Mouse (Mus musculus): Measurements from ENCODE around the gene Fah. TPM values are rescaled to one million over a fixed set of nuclear protein-coding genes. Genes with fewer than 3 reads are reported as not detected.

Gene Fah
- polyA plus RNA-seq, 1 experiment from 2014 or later = 14.7 TPM

DNA sequence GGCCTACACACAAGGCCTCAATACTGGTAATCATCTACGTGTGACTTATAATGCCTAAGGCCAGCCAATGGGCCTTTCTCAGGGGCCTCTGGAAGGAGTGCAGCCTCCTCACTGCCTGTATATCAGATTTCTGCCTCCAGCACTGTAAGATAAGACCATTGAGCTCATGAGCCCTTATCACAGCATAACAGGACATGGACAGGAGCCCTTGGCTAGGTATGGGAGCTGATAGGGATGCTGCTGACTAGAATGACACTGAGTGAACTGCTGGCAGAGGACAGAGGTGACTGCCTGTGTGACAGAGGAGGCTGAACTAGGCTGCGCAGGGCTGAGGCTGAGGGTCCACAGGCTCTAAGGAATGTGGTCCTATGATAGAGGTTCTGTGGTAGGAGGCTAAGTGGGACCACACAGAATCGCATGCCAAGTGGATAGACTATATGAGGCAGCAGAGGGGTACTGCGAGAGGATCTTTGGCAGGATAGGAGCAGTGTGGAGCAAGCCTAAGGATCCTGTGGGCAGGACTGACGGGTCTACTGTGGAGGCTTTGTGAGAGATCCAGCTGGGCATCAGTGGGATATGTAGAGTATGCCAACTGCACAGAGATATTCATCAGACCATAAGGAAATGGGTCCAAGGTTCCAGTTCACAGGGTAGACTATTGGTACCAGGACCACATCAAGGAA is 19.3 kb downstream of the Fah start:
- no peak overlapping the region for H3K4me3 ChIP-seq
- H3K9me3 ChIP-seq = no peaks in the 10 kb centered on the region
- H3K36me3 ChIP-seq = no peaks in the 10 kb centered on the region
- DNase-seq (ENCODE audit: low spot score) = peak; percentile 87
- H3K27ac ChIP-seq = 0 out of 2 replicates have a peak overlapping the region, but pooled peaks have one; percentile 11
- peaks cover 7% of the 10 kb centered on the region for H3K4me1 ChIP-seq
- 72% methylated on average over 5 of the region's 5 CpGs for WGBS
- H3K27me3 ChIP-seq (ENCODE audit: insufficient read depth, poor library complexity, severe bottlenecking) = no peaks in the 10 kb centered on the region

DNA sequence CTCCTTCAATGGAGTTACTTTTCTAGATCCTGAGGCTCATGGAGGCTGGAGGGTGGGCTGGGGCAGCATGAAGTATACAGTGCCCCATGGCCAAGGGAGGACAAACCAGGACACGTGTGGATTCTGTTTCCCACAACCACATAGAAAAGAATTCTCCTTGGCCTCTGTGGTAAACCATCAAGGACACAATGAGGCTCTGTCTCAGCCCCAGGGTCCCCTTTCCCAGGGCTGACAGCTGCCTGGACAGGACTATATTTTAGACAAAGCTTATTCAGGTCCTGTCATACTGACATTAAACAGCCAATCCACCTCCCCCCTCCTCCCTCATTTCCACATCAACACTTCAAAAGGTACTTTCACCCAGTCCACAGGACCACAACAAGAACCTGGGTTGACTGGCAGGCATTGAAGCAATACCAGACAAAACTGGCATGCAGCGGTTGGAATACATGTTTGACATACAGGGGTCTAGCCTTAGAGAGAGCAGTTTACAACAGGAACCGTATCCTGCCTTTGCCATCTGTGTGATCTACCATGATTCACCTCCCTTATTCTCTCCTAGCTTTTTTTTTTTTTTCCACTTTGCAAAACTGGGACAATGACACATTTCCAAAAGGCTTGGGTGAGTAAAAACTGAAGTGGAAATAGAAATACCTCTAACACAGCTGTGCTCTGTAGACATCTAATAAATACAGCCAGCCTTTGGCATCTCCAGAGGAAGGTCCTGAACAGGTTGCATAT is 20.0 kb downstream of the Fah start:
- WGBS = 63% methylated on average over 3 of the region's 3 CpGs
- H3K9me3 ChIP-seq = no peaks in the 10 kb centered on the region

DNA sequence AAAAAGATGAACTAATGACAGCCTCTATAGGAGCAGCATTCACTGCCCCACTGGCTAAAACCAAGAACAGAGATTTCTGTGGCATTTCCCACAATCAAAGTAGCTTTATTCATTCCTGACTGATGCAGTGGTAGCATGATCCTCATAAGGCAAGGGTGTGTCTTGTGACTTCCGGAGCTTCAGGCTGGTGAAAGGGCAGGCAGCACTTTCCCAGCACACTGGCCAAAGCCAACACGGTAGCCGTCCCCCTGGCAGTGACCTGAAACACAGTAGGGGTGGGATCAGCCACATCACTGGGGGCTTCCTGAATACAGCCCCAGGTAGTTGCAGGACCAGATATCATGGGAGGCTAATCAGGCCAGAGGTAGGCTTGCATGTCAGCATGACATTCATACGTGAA is 21.4 kb downstream of the Fah start:
- WGBS = 84% methylated on average over 4 of the region's 4 CpGs
- Histone ChIP-seq H3K27me3 (ENCODE audit: insufficient read depth, poor library complexity, severe bottlenecking) (no peaks in the 10 kb centered on the region), H3K4me1 (peaks cover 7% of the 10 kb centered on the region), H3K36me3 (no peaks in the 10 kb centered on the region), H3K4me3 (no peak overlapping the region), H3K9me3 (no peaks in the 10 kb centered on the region), H3K27ac (no peak overlapping the region)
- DNase-seq (ENCODE audit: low spot score) = peak; percentile 57

More for the DNA sequence above, 20.0 kb downstream of the Fah start:
- H3K27ac ChIP-seq = no peak overlapping the region; the same call in 1 of the 2 replicates
- H3K4me3 ChIP-seq = no peak overlapping the region
- H3K4me1 ChIP-seq = peaks cover 7% of the 10 kb centered on the region
- peak; percentile 62 for DNase-seq (ENCODE audit: low spot score)
- H3K36me3 ChIP-seq = no peaks in the 10 kb centered on the region
- no peaks in the 10 kb centered on the region for H3K27me3 ChIP-seq (ENCODE audit: insufficient read depth, poor library complexity, severe bottlenecking)

DNA sequence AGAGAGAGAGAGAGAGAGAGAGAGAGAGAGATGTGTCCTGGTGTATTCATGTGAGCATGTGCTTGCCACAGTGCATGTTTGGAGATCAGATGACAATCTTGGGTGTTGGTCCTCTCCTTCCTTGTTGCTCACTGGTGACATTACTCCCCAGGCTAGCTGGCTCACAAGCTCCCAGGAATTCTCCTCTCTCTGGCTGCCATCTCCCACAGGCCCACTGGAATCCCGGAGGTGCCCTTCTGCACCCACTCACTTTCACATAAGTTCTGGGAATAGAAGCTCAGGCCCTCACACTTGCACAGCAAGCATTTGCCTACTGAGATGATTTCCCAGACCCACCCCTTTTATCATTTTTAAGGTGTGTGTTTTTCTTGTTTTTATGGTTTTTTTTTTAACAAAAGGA is 26.8 kb downstream of the Fah start:
- no peak overlapping the region for H3K27ac ChIP-seq
- 74% methylated on average over 1 of the region's 1 CpGs for WGBS
- no peaks in the 10 kb centered on the region for H3K9me3 ChIP-seq
- no peaks in the 10 kb centered on the region for H3K36me3 ChIP-seq
- H3K4me3 ChIP-seq = no peak overlapping the region
- H3K27me3 ChIP-seq (ENCODE audit: insufficient read depth, poor library complexity, severe bottlenecking) = no peaks in the 10 kb centered on the region
- no peaks in the 10 kb centered on the region; the same call in 1 of the 2 replicates for H3K4me1 ChIP-seq
- peak; percentile 42 for DNase-seq (ENCODE audit: low spot score)

DNA sequence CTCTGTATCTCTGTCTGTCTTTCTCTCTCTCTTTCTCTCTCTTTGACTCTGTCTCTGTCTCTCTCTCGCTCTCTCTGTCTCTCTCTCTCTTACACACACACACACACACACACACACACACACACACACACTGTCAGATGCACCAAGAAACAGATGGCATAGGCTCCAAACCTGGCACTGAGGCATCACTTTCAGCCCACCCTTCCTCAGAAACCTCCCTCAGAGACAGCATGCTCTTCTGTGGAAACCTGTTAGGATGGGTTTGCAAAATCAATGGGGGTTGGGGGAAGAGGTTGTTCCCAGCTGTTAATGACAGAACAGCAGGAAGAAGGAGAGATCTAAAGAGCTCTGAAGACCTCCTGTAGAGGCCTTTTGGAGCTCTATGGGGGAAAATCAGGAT is 27.7 kb downstream of the Fah start:
- no peaks in the 10 kb centered on the region for H3K9me3 ChIP-seq
- WGBS = 67% methylated on average over 1 of the region's 1 CpGs
- H3K27ac ChIP-seq = no peak overlapping the region
- no peak overlapping the region for H3K4me3 ChIP-seq
- DNase-seq (ENCODE audit: low spot score) = peak; percentile 64
- no peaks in the 10 kb centered on the region; the same call in 1 of the 2 replicates for H3K4me1 ChIP-seq
- H3K36me3 ChIP-seq = no peaks in the 10 kb centered on the region
- no peaks in the 10 kb centered on the region for H3K27me3 ChIP-seq (ENCODE audit: insufficient read depth, poor library complexity, severe bottlenecking)

DNA sequence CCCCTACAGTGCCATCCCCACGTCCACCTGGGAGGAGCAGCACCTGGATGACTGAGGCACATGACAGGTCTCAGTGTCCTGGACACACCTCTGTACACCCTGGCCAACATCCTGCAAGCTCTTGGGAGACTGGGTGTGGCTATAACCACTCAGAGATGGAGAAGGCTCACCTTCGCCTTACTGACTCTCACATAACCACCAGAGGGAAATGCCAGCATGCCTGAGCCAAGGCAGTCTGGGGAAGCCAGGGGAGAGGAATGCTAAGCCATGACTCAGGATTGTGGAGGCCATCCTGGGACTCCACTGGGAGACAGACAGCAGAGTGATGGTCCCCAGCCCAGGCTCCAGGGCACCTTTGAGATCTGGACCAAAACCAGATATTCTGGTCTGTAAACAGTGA is 29.5 kb downstream of the Fah start:
- Histone ChIP-seq H3K4me3 (no peak overlapping the region), H3K27me3 (ENCODE audit: insufficient read depth, poor library complexity, severe bottlenecking) (no peaks in the 10 kb centered on the region), H3K4me1 (no peaks in the 10 kb centered on the region; the same call in 1 of the 2 replicates), H3K27ac (no peak overlapping the region), H3K9me3 (no peaks in the 10 kb centered on the region), H3K36me3 (no peaks in the 10 kb centered on the region)
- 79% methylated on average over 2 of the region's 2 CpGs for WGBS
- no peak for DNase-seq (ENCODE audit: low spot score)

DNA sequence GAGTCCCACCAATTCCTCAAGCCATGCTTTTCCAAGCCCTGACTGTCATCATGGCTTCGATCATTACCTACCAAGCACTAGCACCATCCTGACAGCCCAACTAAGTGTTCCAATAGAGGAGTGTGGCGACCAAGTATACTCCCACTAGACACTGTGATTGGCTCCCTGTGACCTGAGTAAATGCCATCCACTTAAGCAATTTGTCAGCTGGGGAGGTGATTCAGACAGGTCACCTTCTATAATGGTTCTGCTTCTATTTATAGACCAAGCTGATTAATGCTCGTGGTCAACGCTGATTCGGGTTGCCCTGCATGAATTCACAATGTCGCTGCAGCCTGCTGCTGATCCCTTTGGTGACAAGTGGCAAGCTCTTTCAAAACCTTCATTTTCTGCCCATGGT is 40.3 kb downstream of the Fah start:
- Histone ChIP-seq H3K4me3 (no peak overlapping the region), H3K4me1 (peaks cover 9% of the 10 kb centered on the region), H3K27me3 (ENCODE audit: insufficient read depth, poor library complexity, severe bottlenecking) (no peaks in the 10 kb centered on the region), H3K9me3 (no peaks in the 10 kb centered on the region), H3K36me3 (no peaks in the 10 kb centered on the region), H3K27ac (0 out of 2 replicates have a peak overlapping the region, but pooled peaks have one; percentile 30)
- DNase-seq (ENCODE audit: low spot score) = no peak
- WGBS = 50% methylated on average over 6 of the region's 6 CpGs

DNA sequence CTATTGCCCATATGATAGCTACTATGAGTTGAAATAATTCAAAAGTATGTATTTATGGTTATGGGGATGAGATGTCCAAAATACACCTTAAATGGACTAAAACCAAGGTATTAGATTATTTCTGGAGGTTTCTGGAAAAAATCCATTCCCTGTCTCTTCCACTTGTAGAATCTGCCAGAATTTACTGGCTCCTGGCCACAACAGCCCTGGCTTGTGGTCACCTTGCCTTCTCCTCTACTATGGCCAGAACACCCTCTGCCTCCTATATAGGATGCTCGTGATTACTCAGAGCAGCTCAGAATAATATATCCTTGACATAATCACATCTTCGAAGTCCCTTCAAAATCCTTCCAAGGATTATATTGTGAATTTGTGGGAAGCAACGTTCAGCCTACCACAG is 42.3 kb downstream of the Fah start:
- DNase-seq (ENCODE audit: low spot score) = no peak
- H3K27ac ChIP-seq = no peak overlapping the region
- H3K9me3 ChIP-seq = no peaks in the 10 kb centered on the region
- H3K27me3 ChIP-seq (ENCODE audit: insufficient read depth, poor library complexity, severe bottlenecking) = no peaks in the 10 kb centered on the region
- no peaks in the 10 kb centered on the region for H3K36me3 ChIP-seq
- peaks cover 9% of the 10 kb centered on the region for H3K4me1 ChIP-seq
- 78% methylated on average over 3 of the region's 3 CpGs for WGBS
- no peak overlapping the region for H3K4me3 ChIP-seq

DNA sequence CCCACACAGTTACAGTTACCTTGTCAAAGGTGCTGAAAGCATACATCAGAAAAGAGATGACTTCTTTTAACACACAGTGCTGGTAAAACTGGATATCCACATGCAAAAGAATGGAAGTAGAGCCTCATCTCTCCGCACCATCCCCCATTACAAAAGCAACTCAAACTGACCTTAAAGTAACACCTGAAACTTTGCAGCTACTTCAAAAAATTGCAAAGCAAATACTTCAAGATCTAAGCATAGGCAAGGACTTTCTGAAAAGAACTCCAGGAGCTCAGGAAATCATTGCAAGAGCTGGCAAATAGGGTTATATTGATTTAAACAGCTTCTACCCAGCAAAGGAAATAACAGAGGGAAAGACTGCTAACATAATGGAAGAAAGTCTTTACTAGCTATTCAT is 46.0 kb downstream of the Fah start:
- Histone ChIP-seq H3K9me3 (no peaks in the 10 kb centered on the region), H3K27me3 (ENCODE audit: insufficient read depth, poor library complexity, severe bottlenecking) (no peaks in the 10 kb centered on the region), H3K4me3 (no peak overlapping the region), H3K36me3 (no peaks in the 10 kb centered on the region), H3K27ac (no peak overlapping the region), H3K4me1 (no peaks in the 10 kb centered on the region)
- WGBS = 84% methylated on average over 1 of the region's 1 CpGs
- no peak for DNase-seq (ENCODE audit: low spot score)

DNA sequence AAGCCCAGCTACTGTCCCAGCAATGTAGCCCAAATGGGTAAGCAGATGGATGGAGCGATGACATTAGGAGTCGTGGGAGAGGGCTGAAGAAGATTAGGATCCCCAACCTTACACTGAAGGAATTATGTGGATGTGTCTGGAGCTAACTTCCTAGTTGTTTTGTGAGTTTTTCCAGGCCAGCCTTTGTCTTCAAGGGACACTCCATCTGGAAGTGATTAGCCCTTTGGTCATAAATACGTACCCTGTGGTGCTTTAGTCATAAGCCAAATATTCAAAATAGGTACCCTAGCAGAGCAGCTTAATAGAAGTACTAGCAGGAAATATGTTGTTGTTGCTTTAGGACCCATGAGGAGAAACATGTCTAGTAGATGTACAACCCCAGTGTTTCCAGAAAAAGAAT is 49.2 kb downstream of the Fah start:
- WGBS = 70% methylated on average over 3 of the region's 3 CpGs
- no peak for DNase-seq (ENCODE audit: low spot score)
- H3K9me3 ChIP-seq = no peaks in the 10 kb centered on the region
- no peaks in the 10 kb centered on the region for H3K4me1 ChIP-seq
- no peak overlapping the region for H3K4me3 ChIP-seq
- H3K27me3 ChIP-seq (ENCODE audit: insufficient read depth, poor library complexity, severe bottlenecking) = no peaks in the 10 kb centered on the region
- no peaks in the 10 kb centered on the region for H3K36me3 ChIP-seq
- no peak overlapping the region for H3K27ac ChIP-seq

DNA sequence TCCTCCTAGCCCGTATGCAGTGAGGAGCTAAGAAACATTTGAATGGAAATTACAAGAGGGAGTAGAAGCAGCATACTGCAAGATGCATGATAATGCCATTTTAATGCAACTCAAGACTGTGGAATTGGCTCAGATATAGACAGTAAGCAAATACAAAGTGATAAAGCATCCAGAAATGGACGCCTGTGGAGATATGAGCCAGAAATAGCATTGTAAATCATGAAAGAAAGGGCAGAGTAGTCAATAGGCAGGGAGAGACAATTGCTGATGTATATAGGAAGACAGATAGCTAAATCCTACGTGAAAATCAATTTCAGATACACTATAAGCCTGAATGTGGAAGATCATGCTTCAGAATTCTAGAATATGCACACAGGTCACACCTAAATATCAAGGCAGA is 51.2 kb downstream of the Fah start:
- no peak for DNase-seq (ENCODE audit: low spot score)
- 63% methylated on average over 3 of the region's 3 CpGs for WGBS
- Histone ChIP-seq H3K27ac (no peak overlapping the region), H3K4me1 (no peaks in the 10 kb centered on the region), H3K27me3 (ENCODE audit: insufficient read depth, poor library complexity, severe bottlenecking) (no peaks in the 10 kb centered on the region), H3K9me3 (no peaks in the 10 kb centered on the region), H3K4me3 (no peak overlapping the region), H3K36me3 (no peaks in the 10 kb centered on the region)

DNA sequence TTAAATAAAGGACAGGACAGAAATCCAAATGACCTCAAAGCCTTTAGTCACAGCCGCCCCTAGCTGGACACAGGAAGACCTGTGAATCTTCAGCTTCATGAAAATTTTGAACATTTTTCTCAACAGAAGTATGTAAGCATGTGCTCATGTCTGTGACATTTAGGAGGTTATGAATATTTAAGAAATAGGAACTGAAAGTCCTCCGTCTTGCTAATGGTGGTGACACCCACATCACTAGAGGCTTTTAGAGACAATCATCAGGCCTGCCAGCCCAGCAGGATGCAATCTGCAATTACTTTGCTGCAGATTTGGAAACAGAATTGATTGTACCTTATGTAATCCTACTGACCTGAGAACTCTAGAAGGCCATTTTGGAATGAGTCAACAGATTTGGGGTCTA is 55.0 kb downstream of the Fah start:
- Histone ChIP-seq H3K4me3 (no peak overlapping the region), H3K27ac (no peak overlapping the region), H3K27me3 (ENCODE audit: insufficient read depth, poor library complexity, severe bottlenecking) (no peaks in the 10 kb centered on the region), H3K4me1 (no peaks in the 10 kb centered on the region), H3K9me3 (no peaks in the 10 kb centered on the region), H3K36me3 (no peaks in the 10 kb centered on the region)
- no peak for DNase-seq (ENCODE audit: low spot score)
- 81% methylated on average over 2 of the region's 2 CpGs for WGBS

DNA sequence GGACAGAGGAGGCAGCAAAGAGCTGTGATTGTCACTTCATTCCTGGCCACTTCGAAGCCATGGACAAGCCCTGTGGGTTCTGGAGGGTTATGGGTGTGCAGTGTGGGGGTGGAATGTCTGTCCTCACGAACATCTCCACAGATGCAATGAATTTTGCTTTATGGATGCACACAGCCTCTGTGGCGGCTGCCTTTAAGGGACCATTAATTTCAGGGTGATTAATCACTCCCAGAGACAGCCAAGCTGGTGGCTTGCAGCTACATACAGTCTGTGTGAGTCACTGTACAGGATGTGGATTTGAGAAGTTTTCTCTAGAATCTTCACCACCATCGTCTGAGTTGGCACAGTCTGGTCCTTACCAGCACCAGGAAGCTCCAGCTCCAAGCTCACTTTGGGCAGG is 59.9 kb downstream of the Fah start:
- peak; percentile 51 for DNase-seq (ENCODE audit: low spot score)
- WGBS = 70% methylated on average over 4 of the region's 4 CpGs

More for the DNA sequence above, 59.9 kb downstream of the Fah start:
- H3K27ac ChIP-seq = no peak overlapping the region
- no peaks in the 10 kb centered on the region for H3K9me3 ChIP-seq
- H3K4me3 ChIP-seq = no peak overlapping the region
- no peaks in the 10 kb centered on the region for H3K36me3 ChIP-seq
- no peaks in the 10 kb centered on the region for H3K4me1 ChIP-seq
- H3K27me3 ChIP-seq (ENCODE audit: insufficient read depth, poor library complexity, severe bottlenecking) = no peaks in the 10 kb centered on the region
